Mouse (Mus musculus): ENCODE data around the gene Ifngr1.

Gene Ifngr1

GRCm38 (mm10) chr10:19591641-19592441, at the start of gene Ifngr1:
Ifngr1 (plus strand) TSS chr10:19591949.
- DNase-seq: peak; percentile 99

GRCm38 (mm10) chr10:19546825-19547224, 44.9 kb upstream of the Ifngr1 start:
- DNase-seq: no peak

GRCm38 (mm10) chr10:19548016-19548415, 43.7 kb upstream of the Ifngr1 start:
- no peak for DNase-seq

GRCm38 (mm10) chr10:19548491-19548890, 43.3 kb upstream of the Ifngr1 start:
- no peak for DNase-seq

GRCm38 (mm10) chr10:19551585-19551984, 40.2 kb upstream of the Ifngr1 start:
- no peak for DNase-seq

- no peak for DNase-seq
Measured at GRCm38 (mm10) chr10:19553857-19554256, 37.9 kb upstream of the Ifngr1 start.

GRCm38 (mm10) chr10:19557696-19558095, 34.1 kb upstream of the Ifngr1 start:
- no peak for DNase-seq

GRCm38 (mm10) chr10:19559565-19560165, 32.1 kb upstream of the Ifngr1 start:
- DNase-seq: no peak

GRCm38 (mm10) chr10:19562598-19562997, 29.2 kb upstream of the Ifngr1 start:
- no peak for DNase-seq

GRCm38 (mm10) chr10:19563443-19563861, 28.3 kb upstream of the Ifngr1 start:
- DNase-seq: peak in 1 of 2 experiments; percentile 5

GRCm38 (mm10) chr10:19567481-19567880, 24.3 kb upstream of the Ifngr1 start:
- DNase-seq: no peak

GRCm38 (mm10) chr10:19570288-19570687, 21.5 kb upstream of the Ifngr1 start:
- no peak for DNase-seq

- no peak for DNase-seq
Measured at GRCm38 (mm10) chr10:19570716-19571115, 21.0 kb upstream of the Ifngr1 start.

- DNase-seq: no peak
Measured at GRCm38 (mm10) chr10:19577571-19577970, 14.2 kb upstream of the Ifngr1 start.

- DNase-seq: no peak
Measured at GRCm38 (mm10) chr10:19578001-19578400, 13.7 kb upstream of the Ifngr1 start.

GRCm38 (mm10) chr10:19578409-19578986, 13.3 kb upstream of the Ifngr1 start:
- DNase-seq: peak; percentile 72 to 75

- no peak for DNase-seq
Measured at GRCm38 (mm10) chr10:19580660-19581059, 11.1 kb upstream of the Ifngr1 start.

GRCm38 (mm10) chr10:19581844-19582582, 9.7 kb upstream of the Ifngr1 start:
- DNase-seq: no peak

- no peak for DNase-seq
Measured at GRCm38 (mm10) chr10:19582806-19583430, 8.8 kb upstream of the Ifngr1 start.

GRCm38 (mm10) chr10:19584064-19584463, 7.7 kb upstream of the Ifngr1 start:
- DNase-seq: no peak

- no peak for DNase-seq
Measured at GRCm38 (mm10) chr10:19584846-19585245, 6.9 kb upstream of the Ifngr1 start.

- no peak for DNase-seq
Measured at GRCm38 (mm10) chr10:19585860-19586259, 5.9 kb upstream of the Ifngr1 start.

- DNase-seq: no peak
Measured at GRCm38 (mm10) chr10:19587281-19587680, 4.5 kb upstream of the Ifngr1 start.
